Mouse (Mus musculus): ENCODE measurements around the gene Il2ra. TPM values are rescaled to one million over a fixed set of nuclear protein-coding genes. Genes with fewer than 3 reads are reported as not detected.

The Il2ra gene
- polyA plus RNA-seq, 1 experiment from 2014 or later, result not detected

DNA sequence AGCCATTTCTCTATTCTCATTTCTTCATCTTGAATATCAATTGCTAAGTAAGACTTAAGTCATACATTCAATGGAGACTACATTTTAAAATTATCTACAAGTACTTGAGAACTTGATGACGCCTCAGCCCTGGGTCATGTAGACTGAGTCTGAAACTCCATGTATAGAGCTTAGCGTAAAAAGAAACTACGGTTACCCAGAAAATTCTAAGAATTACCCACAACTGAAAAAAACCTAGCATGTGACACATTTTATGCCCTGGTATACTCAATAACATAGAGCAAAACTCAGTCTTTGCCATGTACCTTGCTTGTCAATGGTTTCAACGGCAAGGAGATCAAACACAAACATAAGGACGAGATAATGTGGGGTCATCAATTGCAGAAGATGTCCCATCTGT, 16.7 kb upstream of the Il2ra start, which contains the start of gene Gm17490:
TSS of gene Gm17490 (minus strand) at position 375 of the 400 bp plus-strand sequence.
- no peak within 1 kb of the TSS for H3K27ac ChIP-seq
- no peaks in the 10 kb centered on the region for H3K4me1 ChIP-seq
- H3K36me3 ChIP-seq, result no peaks in the 10 kb centered on the region
- no peak within 1 kb of the TSS for H3K4me3 ChIP-seq
- H3K27me3 ChIP-seq (ENCODE audit: low read depth, poor library complexity, severe bottlenecking), result no peaks in the 10 kb centered on the region
- no peaks in the 10 kb centered on the region for H3K9me3 ChIP-seq (replicated peaks)
- WGBS, result 95% methylated on average over 5 of the region's 5 CpGs
- DNase-seq (ENCODE audit: low spot score), result no peak

DNA sequence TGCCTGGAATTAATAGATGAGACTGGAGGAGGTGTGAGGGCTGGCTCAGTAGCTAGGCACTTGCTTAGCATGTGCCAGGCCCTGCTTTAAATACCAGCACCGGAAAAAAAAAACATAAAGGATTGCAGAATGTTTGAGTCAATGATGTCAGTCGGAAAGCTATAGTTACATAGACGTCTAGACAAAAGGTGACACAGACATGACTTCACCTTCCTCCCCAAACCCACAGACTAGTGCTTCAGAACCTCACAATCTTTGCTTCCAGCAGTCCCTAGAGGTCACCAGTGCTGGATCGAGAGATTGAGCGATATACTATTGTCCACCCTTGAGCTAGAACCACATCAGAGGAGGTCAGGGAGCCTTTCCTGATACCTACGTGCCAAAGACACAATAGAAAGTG, 7.6 kb upstream of the Il2ra start:
- H3K4me1 ChIP-seq, result no peaks in the 10 kb centered on the region

DNA sequence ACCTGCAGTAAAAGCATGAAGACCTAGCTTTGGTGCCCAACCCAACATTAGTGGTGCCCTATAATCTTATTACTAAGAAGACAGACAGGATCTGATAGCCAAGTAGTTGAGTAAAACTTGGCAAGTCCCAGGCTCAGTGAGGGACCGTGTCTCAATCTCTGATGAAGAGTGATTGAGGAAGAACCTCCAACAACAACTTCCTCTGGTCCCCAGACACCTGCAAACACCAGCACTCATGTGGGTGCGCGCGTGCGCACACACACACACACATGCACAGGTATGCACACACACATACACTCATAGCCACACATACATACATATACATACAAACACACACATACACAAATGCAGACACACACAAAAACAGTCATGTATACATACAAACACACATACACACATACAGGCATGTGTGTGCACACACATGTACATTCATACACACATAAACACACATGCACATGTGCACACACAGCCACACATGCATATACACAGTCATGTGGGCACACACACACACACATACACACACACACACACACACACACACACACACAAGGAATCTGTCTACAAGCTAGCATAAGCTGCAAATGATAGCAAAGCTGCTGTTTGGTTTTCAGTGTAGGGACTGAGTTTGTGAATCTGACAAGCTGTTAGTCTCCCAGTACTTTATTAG, 7.0 kb upstream of the Il2ra start:
- Histone ChIP-seq H3K4me3 (no peak overlapping the region), H3K27ac (no peak overlapping the region), H3K27me3 (ENCODE audit: low read depth, poor library complexity, severe bottlenecking) (no peaks in the 10 kb centered on the region), H3K4me1 (no peaks in the 10 kb centered on the region), H3K9me3 (replicated peaks) (no peaks in the 10 kb centered on the region), H3K36me3 (no peaks in the 10 kb centered on the region)
- 95% methylated on average over 5 of the region's 5 CpGs for WGBS
- DNase-seq (ENCODE audit: low spot score), result no peak

More for the DNA sequence above, 7.6 kb upstream of the Il2ra start:
- Histone ChIP-seq H3K36me3 (no peaks in the 10 kb centered on the region), H3K9me3 (replicated peaks) (no peaks in the 10 kb centered on the region), H3K27me3 (ENCODE audit: low read depth, poor library complexity, severe bottlenecking) (no peaks in the 10 kb centered on the region), H3K4me3 (no peak overlapping the region), H3K27ac (no peak overlapping the region)
- no peak for DNase-seq (ENCODE audit: low spot score)
- 89% methylated on average over 6 of the region's 6 CpGs for WGBS

DNA sequence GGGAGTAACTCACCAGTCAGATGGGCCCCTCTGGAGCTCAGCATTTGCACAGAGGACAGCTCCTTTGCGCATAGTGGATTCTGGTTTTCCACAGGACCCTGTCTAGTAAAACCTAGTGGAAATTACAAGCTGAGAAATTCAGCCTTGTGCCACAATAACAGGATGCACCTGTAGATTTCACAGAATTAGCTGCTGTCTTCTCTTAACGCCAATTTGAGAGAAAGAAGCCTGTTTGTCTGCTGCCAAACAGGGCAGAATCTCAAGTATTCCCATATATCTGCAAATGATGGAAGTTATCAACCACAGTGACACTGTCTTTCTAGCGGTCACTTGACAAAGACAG, 6.5 kb upstream of the Il2ra start:
- DNase-seq (ENCODE audit: low spot score), result no peak
- WGBS, result 90% methylated on average over 3 of the region's 3 CpGs
- H3K4me3 ChIP-seq, result no peak overlapping the region
- no peak overlapping the region for H3K27ac ChIP-seq
- H3K27me3 ChIP-seq (ENCODE audit: low read depth, poor library complexity, severe bottlenecking), result no peaks in the 10 kb centered on the region
- no peaks in the 10 kb centered on the region for H3K36me3 ChIP-seq
- H3K4me1 ChIP-seq, result no peaks in the 10 kb centered on the region
- no peaks in the 10 kb centered on the region for H3K9me3 ChIP-seq (replicated peaks)

DNA sequence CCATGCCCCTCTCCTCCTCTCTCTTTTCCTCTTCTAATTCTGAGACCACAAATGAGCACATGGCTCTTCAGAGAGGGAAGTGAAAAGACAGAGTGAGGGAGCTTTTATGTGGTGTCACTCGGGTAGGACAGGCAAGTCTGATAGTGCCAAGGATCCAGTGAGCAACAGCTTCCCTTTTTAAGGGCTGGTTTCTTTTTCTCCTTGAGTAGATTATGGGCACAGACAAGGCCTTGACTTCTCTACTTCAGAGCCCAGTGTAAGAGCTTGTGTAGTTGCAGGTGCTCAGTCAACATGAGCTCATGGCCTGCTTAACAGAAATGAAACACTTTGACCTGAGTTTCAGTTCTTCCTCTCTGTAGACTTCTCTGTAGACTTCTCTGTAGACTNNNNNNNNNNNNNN, 5.5 kb upstream of the Il2ra start:
- Histone ChIP-seq H3K4me3 (no peak overlapping the region), H3K27ac (no peak overlapping the region), H3K9me3 (replicated peaks) (no peaks in the 10 kb centered on the region), H3K36me3 (no peaks in the 10 kb centered on the region), H3K27me3 (ENCODE audit: low read depth, poor library complexity, severe bottlenecking) (no peaks in the 10 kb centered on the region), H3K4me1 (no peaks in the 10 kb centered on the region)
- 65% methylated on average over 1 of the region's 1 CpGs for WGBS
- no peak for DNase-seq (ENCODE audit: low spot score)

DNA sequence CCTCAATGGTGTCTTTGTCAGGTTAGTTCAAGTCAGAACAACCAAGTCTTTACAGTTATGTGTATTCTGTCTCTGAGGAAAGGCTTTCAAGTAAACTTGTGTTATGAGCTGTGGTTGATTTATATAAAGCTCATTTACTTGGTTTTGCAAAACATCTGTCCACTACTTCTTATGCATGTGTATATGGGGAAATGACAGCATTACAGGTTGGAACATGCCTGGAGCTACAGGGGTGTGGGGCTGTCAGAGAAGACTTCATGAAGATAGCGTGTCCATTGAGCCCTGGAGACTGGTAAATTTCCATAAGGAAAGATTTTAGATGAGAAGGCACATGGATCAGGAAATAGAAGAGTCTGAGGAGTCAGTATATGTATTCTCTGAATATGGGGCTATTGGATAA, 1.4 kb downstream of the Il2ra start:
- no peak overlapping the region for H3K27ac ChIP-seq
- H3K4me1 ChIP-seq, result no peaks in the 10 kb centered on the region
- no peaks in the 10 kb centered on the region for H3K36me3 ChIP-seq
- DNase-seq (ENCODE audit: low spot score), result no peak
- no peaks in the 10 kb centered on the region for H3K9me3 ChIP-seq (replicated peaks)
- H3K27me3 ChIP-seq (ENCODE audit: low read depth, poor library complexity, severe bottlenecking), result no peaks in the 10 kb centered on the region
- 86% methylated on average over 1 of the region's 1 CpGs for WGBS
- H3K4me3 ChIP-seq, result no peak overlapping the region

DNA sequence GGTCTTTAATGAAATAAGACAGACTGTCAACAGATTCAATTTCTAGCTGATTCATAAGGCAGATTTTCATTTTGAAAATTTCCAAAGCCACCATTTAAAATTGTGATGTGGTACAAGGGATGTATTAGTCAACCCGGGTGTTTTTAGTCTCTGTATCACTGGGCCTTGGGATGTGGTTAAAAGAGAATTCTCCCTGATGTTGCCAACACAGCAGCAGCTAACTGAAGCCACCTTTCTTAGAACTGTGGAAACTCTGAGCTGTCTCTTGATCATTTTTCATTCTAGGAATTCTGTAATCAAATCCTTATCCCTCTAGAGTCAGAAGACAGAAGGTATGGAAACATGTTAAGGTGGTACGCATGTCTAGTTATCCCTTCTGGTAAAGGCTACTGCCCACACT, 2.7 kb downstream of the Il2ra start:
- Histone ChIP-seq H3K4me1 (no peaks in the 10 kb centered on the region), H3K9me3 (replicated peaks) (no peaks in the 10 kb centered on the region), H3K36me3 (no peaks in the 10 kb centered on the region), H3K27me3 (ENCODE audit: low read depth, poor library complexity, severe bottlenecking) (no peaks in the 10 kb centered on the region), H3K4me3 (no peak overlapping the region), H3K27ac (no peak overlapping the region)
- no peak for DNase-seq (ENCODE audit: low spot score)
- 92% methylated on average over 2 of the region's 2 CpGs for WGBS

DNA sequence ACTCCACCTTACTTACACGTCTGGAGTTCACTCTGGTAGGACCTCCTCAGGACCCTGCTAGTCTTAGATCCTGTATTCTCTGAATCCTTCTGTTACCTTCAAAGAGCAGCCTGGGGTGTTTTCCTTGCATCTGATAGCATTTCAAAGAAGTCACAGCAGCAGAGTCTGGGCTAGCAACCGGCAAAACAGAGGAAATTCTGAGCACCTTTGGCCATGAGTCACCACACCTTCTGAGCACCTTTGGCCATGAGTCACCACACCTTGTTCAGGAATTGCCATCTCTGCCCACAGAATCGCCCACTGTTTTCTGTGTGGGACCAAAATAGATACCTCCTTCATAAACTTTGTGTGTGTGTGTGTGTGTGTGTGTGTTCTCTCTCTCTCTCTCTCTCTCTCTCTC, 8.9 kb downstream of the Il2ra start:
- Histone ChIP-seq H3K4me1 (no peaks in the 10 kb centered on the region), H3K27me3 (ENCODE audit: low read depth, poor library complexity, severe bottlenecking) (no peaks in the 10 kb centered on the region), H3K9me3 (replicated peaks) (no peaks in the 10 kb centered on the region), H3K36me3 (no peaks in the 10 kb centered on the region), H3K4me3 (no peak overlapping the region), H3K27ac (no peak overlapping the region)
- WGBS, result 44% methylated on average over 3 of the region's 3 CpGs
- DNase-seq (ENCODE audit: low spot score), result no peak

DNA sequence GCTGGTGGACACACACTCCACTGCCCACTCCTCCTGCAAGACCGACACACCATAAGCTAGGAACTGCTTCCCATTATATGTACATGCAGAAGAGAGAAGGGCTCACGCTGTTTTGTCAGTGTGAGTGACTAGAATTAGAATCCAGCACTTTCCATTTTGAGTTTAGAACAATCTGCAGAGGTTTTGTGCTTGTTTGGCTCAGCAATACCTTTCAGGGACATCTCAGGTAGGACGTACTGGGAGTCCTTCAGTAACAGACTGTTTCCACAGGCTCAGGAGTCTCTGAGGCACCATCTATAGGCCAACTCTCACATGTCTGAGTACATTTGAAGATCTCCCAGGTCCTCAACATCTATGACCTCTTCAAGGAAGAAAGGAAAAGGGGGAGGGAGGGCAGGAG, 9.6 kb downstream of the Il2ra start:
- 84% methylated on average over 3 of the region's 3 CpGs for WGBS
- no peaks in the 10 kb centered on the region for H3K9me3 ChIP-seq (replicated peaks)
- no peak overlapping the region for H3K27ac ChIP-seq
- no peaks in the 10 kb centered on the region for H3K36me3 ChIP-seq
- no peak for DNase-seq (ENCODE audit: low spot score)
- no peaks in the 10 kb centered on the region for H3K27me3 ChIP-seq (ENCODE audit: low read depth, poor library complexity, severe bottlenecking)
- no peak overlapping the region for H3K4me3 ChIP-seq
- H3K4me1 ChIP-seq, result no peaks in the 10 kb centered on the region

DNA sequence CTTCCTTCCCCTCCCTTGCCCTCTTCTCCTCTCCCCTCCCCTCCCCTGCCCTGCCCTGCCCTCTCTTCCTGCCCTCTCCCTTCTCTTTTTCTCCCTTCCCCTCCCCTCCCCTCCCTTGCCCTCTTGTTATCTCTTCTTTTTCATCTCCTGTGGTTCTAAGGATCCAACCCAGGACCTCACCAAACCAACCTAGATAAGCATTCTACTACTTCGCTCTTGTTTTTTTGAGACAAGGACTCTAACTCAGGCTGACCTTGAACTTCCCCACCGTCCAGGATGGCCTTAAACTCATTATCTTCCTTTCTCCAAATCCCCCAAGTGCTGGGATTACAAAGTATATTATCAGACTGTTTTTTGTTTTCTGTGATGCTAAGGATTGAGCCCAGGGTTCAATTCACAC, 10.2 kb downstream of the Il2ra start:
- H3K36me3 ChIP-seq, result no peaks in the 10 kb centered on the region
- H3K4me1 ChIP-seq, result no peaks in the 10 kb centered on the region
- no peak overlapping the region for H3K4me3 ChIP-seq
- no peaks in the 10 kb centered on the region for H3K9me3 ChIP-seq (replicated peaks)
- no peak for DNase-seq (ENCODE audit: low spot score)
- no peaks in the 10 kb centered on the region for H3K27me3 ChIP-seq (ENCODE audit: low read depth, poor library complexity, severe bottlenecking)
- no peak overlapping the region for H3K27ac ChIP-seq
- WGBS, result 80% methylated on average over 2 of the region's 2 CpGs

DNA sequence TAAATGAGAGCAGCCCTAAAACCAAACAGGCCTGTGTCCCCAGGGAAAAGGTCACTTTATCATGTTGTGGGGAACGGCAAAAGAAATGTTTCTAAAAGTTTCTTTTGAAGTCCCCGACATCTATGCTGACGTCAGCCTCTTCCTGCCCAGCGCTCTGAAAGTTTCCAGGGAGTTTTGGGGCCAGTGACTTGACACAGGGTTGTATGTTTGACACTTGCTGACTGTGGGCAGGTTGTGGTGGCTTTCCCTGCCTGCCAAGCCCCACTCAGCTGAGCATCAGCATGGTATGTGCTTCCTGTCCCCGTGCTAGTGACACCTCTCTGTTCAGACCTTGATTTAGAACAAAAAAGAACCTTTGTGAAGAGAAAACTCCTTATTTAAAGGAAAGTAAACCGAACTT, 10.7 kb downstream of the Il2ra start:
- Histone ChIP-seq H3K27me3 (ENCODE audit: low read depth, poor library complexity, severe bottlenecking) (no peaks in the 10 kb centered on the region), H3K9me3 (replicated peaks) (no peaks in the 10 kb centered on the region), H3K27ac (no peak overlapping the region), H3K4me3 (no peak overlapping the region), H3K4me1 (no peaks in the 10 kb centered on the region), H3K36me3 (no peaks in the 10 kb centered on the region)
- no peak for DNase-seq (ENCODE audit: low spot score)
- WGBS, result 63% methylated on average over 6 of the region's 6 CpGs

DNA sequence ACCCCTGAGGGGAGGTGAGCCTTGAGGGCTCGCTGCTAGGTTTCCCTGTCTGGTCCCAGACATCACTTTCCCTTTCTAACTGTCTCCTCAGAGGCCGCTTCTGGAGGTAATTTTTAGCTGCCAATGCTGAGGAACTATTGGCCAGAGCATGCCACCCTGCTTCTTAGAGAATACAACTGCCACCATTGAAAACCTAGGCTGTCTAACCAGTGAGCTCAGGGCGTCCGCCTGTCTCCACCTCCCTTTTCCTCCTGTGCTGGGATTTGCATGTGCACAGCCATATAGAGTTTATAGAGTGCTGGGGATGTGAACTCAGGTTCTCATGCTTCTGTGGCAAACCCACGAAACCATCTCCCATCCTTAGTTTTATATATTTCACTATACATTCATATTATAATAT, 11.2 kb downstream of the Il2ra start:
- 77% methylated on average over 5 of the region's 5 CpGs for WGBS
- Histone ChIP-seq H3K36me3 (no peaks in the 10 kb centered on the region), H3K4me3 (no peak overlapping the region), H3K27ac (no peak overlapping the region), H3K27me3 (ENCODE audit: low read depth, poor library complexity, severe bottlenecking) (no peaks in the 10 kb centered on the region), H3K9me3 (replicated peaks) (no peaks in the 10 kb centered on the region), H3K4me1 (no peaks in the 10 kb centered on the region)
- no peak for DNase-seq (ENCODE audit: low spot score)

DNA sequence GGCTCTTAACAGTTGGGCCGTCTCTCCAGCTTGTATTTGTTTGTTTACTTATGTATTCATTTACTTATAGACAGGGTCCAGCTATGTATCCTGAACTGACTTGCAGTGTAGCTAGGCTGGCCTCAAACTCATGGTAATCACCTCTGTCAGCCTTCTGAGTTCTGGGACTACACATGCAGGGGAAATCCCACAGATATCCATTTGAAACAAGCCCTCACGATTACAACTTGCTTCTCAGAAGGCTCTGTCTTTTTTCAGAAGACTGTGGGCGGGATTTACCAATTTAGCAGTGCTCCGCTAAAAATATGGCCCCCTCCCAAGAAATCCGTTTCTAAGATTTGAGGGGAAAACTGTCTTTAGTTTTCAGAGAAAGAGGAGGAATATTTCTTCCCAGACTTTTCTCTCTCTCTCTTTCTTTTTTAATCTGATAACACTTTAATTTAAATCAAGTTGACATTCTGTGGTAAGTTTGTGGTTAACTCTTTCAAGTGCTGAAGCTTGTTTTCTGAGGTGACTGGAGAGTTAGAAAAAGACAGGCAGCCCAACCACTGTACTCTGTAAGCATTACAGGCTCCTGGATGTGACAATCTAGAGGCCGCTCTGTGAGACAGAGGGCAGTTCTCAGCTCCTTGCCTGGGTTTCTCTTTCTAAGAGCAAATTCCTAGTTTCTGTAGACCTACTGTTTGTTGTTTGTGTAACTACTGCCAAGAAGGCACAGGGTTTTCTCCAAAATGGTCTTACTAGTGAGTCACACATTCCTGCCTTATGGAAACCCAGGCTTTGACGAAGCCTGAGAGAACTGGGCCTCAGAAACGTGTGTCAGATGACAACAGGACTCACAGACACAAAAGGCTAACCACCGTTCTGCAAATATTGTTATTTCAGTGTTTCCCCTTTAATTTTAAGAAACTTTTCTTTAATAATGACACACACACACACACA, 12.7 kb downstream of the Il2ra start:
- H3K4me1 ChIP-seq, result no peaks in the 10 kb centered on the region
- WGBS, result 73% methylated on average over 9 of the region's 9 CpGs
- H3K4me3 ChIP-seq, result no peak overlapping the region
- no peak for DNase-seq (ENCODE audit: low spot score)
- H3K27ac ChIP-seq, result no peak overlapping the region
- no peaks in the 10 kb centered on the region for H3K9me3 ChIP-seq (replicated peaks)
- no peaks in the 10 kb centered on the region for H3K27me3 ChIP-seq (ENCODE audit: low read depth, poor library complexity, severe bottlenecking)
- H3K36me3 ChIP-seq, result no peaks in the 10 kb centered on the region

Data from limb, embryonic 10.5 days (tissue).